Mouse (Mus musculus) forebrain, embryonic 13.5 days (tissue): ENCODE measurements around the gene Ccl6. TPM values are rescaled to one million over a fixed set of nuclear protein-coding genes. Genes with fewer than 3 reads are reported as not detected.

Experiments
- ATAC-seq: fragments of 200-750 bp; cut with Nextera tagmentation; 2 replicates; pipeline ENCODE4 v1.8.0; 2017
- H3K27ac ChIP-seq: fragments of 300-500 bp; sonication (generic); 2 replicates; pipeline ENCODE4 v1.5.1; 2015; ENCODE audit warnings: inconsistent platforms, mild to moderate bottlenecking, moderate library complexity
- H3K27me3 ChIP-seq: fragments of 300-500 bp; sonication (generic); 2 replicates; pipeline ENCODE4 v1.6.1; 2015; ENCODE audit warnings: mild to moderate bottlenecking, inconsistent platforms
- H3K36me3 ChIP-seq: fragments of 300-500 bp; sonication (generic); 2 replicates; pipeline ENCODE4 v1.6.1; 2015; ENCODE audit warnings: mild to moderate bottlenecking, inconsistent platforms; ENCODE audit not compliant: poor library complexity, severe bottlenecking
- H3K4me1 ChIP-seq: fragments of 300-500 bp; sonication (generic); 2 replicates; pipeline ENCODE4 v1.6.1; 2015; ENCODE audit warnings: inconsistent platforms
- H3K4me2 ChIP-seq: fragments of 300-500 bp; sonication (generic); 2 replicates; pipeline ENCODE4 v1.6.1; 2015; ENCODE audit warnings: inconsistent platforms, mild to moderate bottlenecking, moderate library complexity
- H3K4me3 ChIP-seq: fragments of 300-500 bp; sonication (generic); 2 replicates; pipeline ENCODE4 v1.5.1; 2015; ENCODE audit warnings: mild to moderate bottlenecking, inconsistent platforms
- H3K9ac ChIP-seq: fragments of 300-500 bp; sonication (generic); 2 replicates; pipeline ENCODE4 v1.6.1; 2015; ENCODE audit warnings: mild to moderate bottlenecking, inconsistent platforms
- H3K9me3 ChIP-seq: fragments of 300-500 bp; sonication (generic); replicated peaks from 2 replicates; pipeline ENCODE4 v1.6.1; 2016; ENCODE audit warnings: inconsistent platforms
- WGBS: fragments of 180-500 bp; shearing (Covaris S2); methylation state at CpG from one replicate; pipeline ENCODE4 v1.1.7; 2015; 5-methylcytosine and 5-hydroxymethylcytosine counted together
- polyA plus RNA-seq: library from polyadenylated mRNA; unstranded; fragments of >200 nt; fragmentation: Nextera tagmentation; extraction: Ambion mirVana; gene quantifications from 2 replicates; pipeline ENCODE4 v1.2.1, GENCODE M21; 2015

Gene Ccl6
- polyA plus RNA-seq, 1 experiment from 2014 or later = 0.87 TPM

- Histone ChIP-seq H3K9me3 (no peaks in the 10 kb centered on the region), H3K27me3 (no peaks in the 10 kb centered on the region), H3K36me3 (no peaks in the 10 kb centered on the region), H3K4me2 (no peak overlapping the region), H3K27ac (no peak overlapping the region), H3K9ac (no peak overlapping the region), H3K4me3 (no peak overlapping the region), H3K4me1 (no peaks in the 10 kb centered on the region)
- whole genome bisulfite sequencing = 80% methylated on average over 7 of the region's 7 CpGs
- no peak for ATAC-seq
Measured at GRCm38 (mm10) chr11:83595669-83596455, 3.0 kb upstream of the Ccl6 start.

GRCm38 (mm10) chr11:83593453-83593852 lies 566 bp upstream of the Ccl6 start:
- 89% methylated on average over 5 of the region's 5 CpGs for WGBS
- H3K36me3 ChIP-seq = no peaks in the 10 kb centered on the region
- no peaks in the 10 kb centered on the region for H3K4me1 ChIP-seq
- no peaks in the 10 kb centered on the region for H3K9me3 ChIP-seq
- H3K27me3 ChIP-seq = no peaks in the 10 kb centered on the region
- H3K4me2 ChIP-seq = no peak overlapping the region
- no peak for ATAC-seq
- no peak overlapping the region for H3K4me3 ChIP-seq
- H3K27ac ChIP-seq = no peak overlapping the region
- H3K9ac ChIP-seq = no peak overlapping the region

GRCm38 (mm10) chr11:83584232-83584631 lies 8.7 kb downstream of the Ccl6 start:
- ATAC-seq = no peak

GRCm38 (mm10) chr11:83583450-83583754 lies 9.5 kb downstream of the Ccl6 start:
- no peak overlapping the region for H3K4me3 ChIP-seq
- no peaks in the 10 kb centered on the region for H3K27me3 ChIP-seq
- H3K36me3 ChIP-seq = no peaks in the 10 kb centered on the region
- H3K4me1 ChIP-seq = no peaks in the 10 kb centered on the region
- no peak overlapping the region for H3K9ac ChIP-seq
- no peak for ATAC-seq
- no peak overlapping the region for H3K4me2 ChIP-seq
- H3K9me3 ChIP-seq = no peaks in the 10 kb centered on the region
- H3K27ac ChIP-seq = no peak overlapping the region

More at GRCm38 (mm10) chr11:83584232-83584631, 8.7 kb downstream of the Ccl6 start:
- Histone ChIP-seq H3K4me1 (no peaks in the 10 kb centered on the region), H3K27me3 (no peaks in the 10 kb centered on the region), H3K9ac (no peak overlapping the region), H3K4me3 (no peak overlapping the region), H3K9me3 (no peaks in the 10 kb centered on the region), H3K27ac (no peak overlapping the region), H3K36me3 (no peaks in the 10 kb centered on the region), H3K4me2 (no peak overlapping the region)
- WGBS = 82% methylated on average over 2 of the region's 2 CpGs

- Histone ChIP-seq H3K4me2 (no peak overlapping the region), H3K9me3 (no peaks in the 10 kb centered on the region), H3K27ac (no peak overlapping the region), H3K9ac (no peak overlapping the region), H3K27me3 (no peaks in the 10 kb centered on the region), H3K4me3 (no peak overlapping the region), H3K36me3 (no peaks in the 10 kb centered on the region), H3K4me1 (no peaks in the 10 kb centered on the region)
- no peak for ATAC-seq
- WGBS = 80% methylated on average over 4 of the region's 4 CpGs
Measured at GRCm38 (mm10) chr11:83582626-83583449, 10.0 kb downstream of the Ccl6 start.

GRCm38 (mm10) chr11:83581626-83582610 lies 11.0 kb downstream of the Ccl6 start:
- no peak overlapping the region for H3K27ac ChIP-seq
- H3K27me3 ChIP-seq = no peaks in the 10 kb centered on the region
- no peak overlapping the region for H3K4me2 ChIP-seq
- H3K4me3 ChIP-seq = no peak overlapping the region
- H3K4me1 ChIP-seq = no peaks in the 10 kb centered on the region
- no peaks in the 10 kb centered on the region for H3K36me3 ChIP-seq
- WGBS = 76% methylated on average over 4 of the region's 4 CpGs
- no peak overlapping the region for H3K9ac ChIP-seq
- no peaks in the 10 kb centered on the region for H3K9me3 ChIP-seq
- ATAC-seq = no peak

GRCm38 (mm10) chr11:83580699-83581232 lies 12.1 kb downstream of the Ccl6 start:
- H3K27ac ChIP-seq = no peak overlapping the region
- H3K4me3 ChIP-seq = no peak overlapping the region
- H3K4me1 ChIP-seq = no peaks in the 10 kb centered on the region
- no peak overlapping the region for H3K9ac ChIP-seq
- WGBS = 71% methylated on average over 1 of the region's 1 CpGs
- ATAC-seq = no peak
- no peak overlapping the region for H3K4me2 ChIP-seq
- H3K36me3 ChIP-seq = no peaks in the 10 kb centered on the region
- H3K27me3 ChIP-seq = 0 out of 2 replicates have a peak, but pooled peaks cover 2% of the 10 kb centered on the region
- no peaks in the 10 kb centered on the region for H3K9me3 ChIP-seq

GRCm38 (mm10) chr11:83578999-83579398 lies 13.9 kb downstream of the Ccl6 start:
- no peak overlapping the region for H3K4me2 ChIP-seq
- H3K36me3 ChIP-seq = no peaks in the 10 kb centered on the region
- WGBS = 81% methylated on average over 3 of the region's 3 CpGs
- no peaks in the 10 kb centered on the region for H3K4me1 ChIP-seq
- ATAC-seq = no peak
- H3K4me3 ChIP-seq = no peak overlapping the region
- H3K9me3 ChIP-seq = no peaks in the 10 kb centered on the region
- H3K27ac ChIP-seq = no peak overlapping the region
- 0 out of 2 replicates have a peak, but pooled peaks cover 2% of the 10 kb centered on the region for H3K27me3 ChIP-seq
- no peak overlapping the region for H3K9ac ChIP-seq

GRCm38 (mm10) chr11:83578186-83578760 lies 14.6 kb downstream of the Ccl6 start, which contains the start of gene Ccl9:
Gene Ccl9, minus strand, starts transcription at chr11:83578636.
- Histone ChIP-seq H3K36me3 (no peaks in the 10 kb centered on the region), H3K4me3 (no peak within 1 kb of the TSS), H3K27ac (no peak within 1 kb of the TSS), H3K9me3 (no peaks in the 10 kb centered on the region), H3K4me1 (no peaks in the 10 kb centered on the region), H3K9ac (no peak within 1 kb of the TSS), H3K4me2 (no peak within 1 kb of the TSS), H3K27me3 (0 out of 2 replicates have a peak, but pooled peaks cover 2% of the 10 kb centered on the region)
- no peak for ATAC-seq
- WGBS = 56% methylated on average over 2 of the region's 2 CpGs

- no peak for ATAC-seq
- Histone ChIP-seq H3K4me3 (no peak overlapping the region), H3K4me1 (no peaks in the 10 kb centered on the region), H3K4me2 (no peak overlapping the region), H3K36me3 (no peaks in the 10 kb centered on the region), H3K27ac (no peak overlapping the region), H3K9me3 (no peaks in the 10 kb centered on the region), H3K27me3 (0 out of 2 replicates have a peak, but pooled peaks cover 2% of the 10 kb centered on the region), H3K9ac (no peak overlapping the region)
- 85% methylated on average over 4 of the region's 4 CpGs for WGBS
Measured at GRCm38 (mm10) chr11:83576927-83577555, 15.8 kb downstream of the Ccl6 start.

GRCm38 (mm10) chr11:83572834-83573233 lies 20.1 kb downstream of the Ccl6 start:
- Histone ChIP-seq H3K9ac (no peak overlapping the region), H3K4me1 (no peaks in the 10 kb centered on the region), H3K27me3 (0 out of 2 replicates have a peak, but pooled peaks cover 2% of the 10 kb centered on the region), H3K9me3 (no peaks in the 10 kb centered on the region), H3K36me3 (no peaks in the 10 kb centered on the region), H3K27ac (no peak overlapping the region), H3K4me3 (no peak overlapping the region), H3K4me2 (no peak overlapping the region)
- ATAC-seq = no peak
- WGBS = 74% methylated on average over 9 of the region's 9 CpGs
